Mouse (Mus musculus) CH12.LX (cell line): ENCODE data around the gene Btbd6.

Experiments
- ETS1 ChIP-seq: conservative IDR thresholded peaks from 2 replicates; pipeline ENCODE4 v1.6.1; 2012; ENCODE audit warnings: low read depth, mild to moderate bottlenecking, inconsistent platforms, low read length, improper control_type of control experiment, moderate library complexity
- KAT2A ChIP-seq: IDR thresholded peaks from 2 replicates; pipeline ENCODE4 v1.6.1; 2012; ENCODE audit warnings: low read length, improper control_type of control experiment, inconsistent platforms; ENCODE audit not compliant: insufficient replicate concordance
- SIN3A ChIP-seq: IDR thresholded peaks from 2 replicates; pipeline ENCODE4 v1.6.1; 2012; ENCODE audit warnings: low read length, improper control_type of control experiment, inconsistent platforms
- USF1 ChIP-seq: IDR thresholded peaks from 2 replicates; pipeline ENCODE4 v1.6.1; 2014; ENCODE audit warnings: low read depth, mild to moderate bottlenecking, inconsistent platforms, low read length, improper control_type of control experiment
- USF2 ChIP-seq: conservative IDR thresholded peaks from 2 replicates; pipeline ENCODE4 v1.6.1; 2011; ENCODE audit warnings: low read depth, low read length, improper control_type of control experiment

DNA sequence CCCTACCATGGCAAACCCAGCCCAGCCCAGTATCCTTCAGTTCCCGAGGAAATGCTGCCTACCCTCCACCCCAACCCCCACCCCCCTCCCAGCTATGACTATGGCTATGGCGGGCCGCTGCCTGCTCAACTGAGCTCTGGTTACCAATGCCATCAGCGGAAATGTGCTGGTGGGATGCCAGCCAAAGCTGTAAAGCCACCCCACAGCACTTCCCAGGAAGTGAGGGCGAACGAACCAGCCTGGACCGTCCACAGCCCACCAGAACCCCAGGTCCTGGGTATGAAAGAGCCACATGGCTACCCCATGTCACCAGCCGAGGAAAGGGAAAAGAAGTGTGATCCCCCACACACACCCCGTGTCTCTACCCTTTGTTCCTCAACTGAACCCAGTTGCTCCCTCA lies 35.6 kb upstream of the Btbd6 start:
- TF ChIP-seq ETS1, result no peak
- TF ChIP-seq SIN3A, result no peak
- no peak for TF ChIP-seq USF1
- no peak for TF ChIP-seq KAT2A
- no peak for TF ChIP-seq USF2
